Mouse (Mus musculus) kidney, embryonic 16.5 days (tissue): Measurements from ENCODE around the gene Dtx3l. TPM values are rescaled to one million over a fixed set of nuclear protein-coding genes. Genes with fewer than 3 reads are reported as not detected.

Experiments used
- ATAC-seq: fragments of 200-750 bp; cut with Nextera tagmentation; 2 replicates; pipeline ENCODE4 v1.8.0; 2017; ENCODE audit warnings: moderate TSS enrichment; ENCODE audit not compliant: low FRiP score, low TSS enrichment
- H3K27ac ChIP-seq: fragments of 300-500 bp; sonication (generic); 2 replicates; pipeline ENCODE4 v1.5.1; 2014; ENCODE audit warnings: low read length
- H3K27me3 ChIP-seq: fragments of 300-500 bp; sonication (generic); 2 replicates; pipeline ENCODE4 v1.6.1; 2014; ENCODE audit warnings: low read length, control low read depth, mixed read lengths; ENCODE audit not compliant: insufficient read depth
- H3K36me3 ChIP-seq: fragments of 300-500 bp; sonication (generic); 2 replicates; pipeline ENCODE4 v1.6.1; 2014; ENCODE audit warnings: low read length, control low read depth, mixed read lengths; ENCODE audit not compliant: insufficient read depth
- H3K4me1 ChIP-seq: fragments of 300-500 bp; sonication (generic); 2 replicates; pipeline ENCODE4 v1.6.1; 2014; ENCODE audit warnings: low read length, control low read depth, mixed read lengths; ENCODE audit not compliant: insufficient read depth
- H3K4me2 ChIP-seq: fragments of 300-500 bp; sonication (generic); replicated peaks from 2 replicates; pipeline ENCODE4 v1.6.1; 2014; ENCODE audit warnings: low read depth, low read length
- H3K4me3 ChIP-seq: fragments of 300-500 bp; sonication (generic); 2 replicates; pipeline ENCODE4 v1.5.1; 2014; ENCODE audit warnings: mild to moderate bottlenecking, low read length
- H3K9ac ChIP-seq: fragments of 300-500 bp; sonication (generic); replicated peaks from 2 replicates; pipeline ENCODE4 v1.6.1; 2014; ENCODE audit warnings: low read length
- H3K9me3 ChIP-seq: fragments of 300-500 bp; sonication (generic); 2 replicates; pipeline ENCODE4 v1.6.1; 2016; ENCODE audit warnings: low read length, control low read depth
- WGBS: fragments of 180-500 bp; shearing (Covaris S2); extraction: QIAGEN DNeasy Blood & Tissue Kit; methylation state at CpG from one replicate; pipeline ENCODE4 v1.1.7; 2014; 5-methylcytosine and 5-hydroxymethylcytosine counted together
- polyA plus RNA-seq: library from polyadenylated mRNA; unstranded; fragments of >200 nt; fragmentation: Nextera tagmentation; extraction: Ambion mirVana; gene quantifications from 2 replicates; pipeline ENCODE4 v1.2.1, GENCODE M21; 2015

Gene Dtx3l
- polyA plus RNA-seq, 1 experiment from 2014 or later, result 4.5 TPM

DNA sequence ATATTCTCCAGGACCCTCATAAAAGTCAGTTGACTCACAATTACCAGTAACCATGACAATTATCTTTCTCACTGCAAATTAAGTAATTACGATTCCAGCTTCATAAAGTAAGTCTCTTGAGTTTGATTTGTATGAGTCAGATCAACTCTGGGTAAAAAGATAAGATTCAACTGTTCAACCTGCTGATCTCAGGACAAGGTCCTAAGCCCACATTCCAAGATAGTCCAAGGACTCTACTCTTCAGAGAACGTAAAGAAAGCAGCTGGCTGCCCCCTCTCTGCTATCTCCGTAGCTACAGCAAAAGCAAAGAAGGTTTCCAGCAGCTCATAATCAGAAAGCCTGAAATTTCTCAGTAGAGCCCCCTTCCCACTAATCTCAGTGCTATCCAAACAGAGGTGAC is 27.5 kb downstream of the Dtx3l start:
- Histone ChIP-seq H3K4me3 (no peak overlapping the region), H3K4me1 (no peaks in the 10 kb centered on the region; the same call in 1 of the 2 replicates), H3K36me3 (no peaks in the 10 kb centered on the region), H3K27ac (no peak overlapping the region), H3K9ac (no peak overlapping the region), H3K27me3 (no peaks in the 10 kb centered on the region), H3K4me2 (no peak overlapping the region), H3K9me3 (peaks cover 8% of the 10 kb centered on the region)
- 69% methylated on average over 3 of the region's 3 CpGs for WGBS
- ATAC-seq, result no peak

DNA sequence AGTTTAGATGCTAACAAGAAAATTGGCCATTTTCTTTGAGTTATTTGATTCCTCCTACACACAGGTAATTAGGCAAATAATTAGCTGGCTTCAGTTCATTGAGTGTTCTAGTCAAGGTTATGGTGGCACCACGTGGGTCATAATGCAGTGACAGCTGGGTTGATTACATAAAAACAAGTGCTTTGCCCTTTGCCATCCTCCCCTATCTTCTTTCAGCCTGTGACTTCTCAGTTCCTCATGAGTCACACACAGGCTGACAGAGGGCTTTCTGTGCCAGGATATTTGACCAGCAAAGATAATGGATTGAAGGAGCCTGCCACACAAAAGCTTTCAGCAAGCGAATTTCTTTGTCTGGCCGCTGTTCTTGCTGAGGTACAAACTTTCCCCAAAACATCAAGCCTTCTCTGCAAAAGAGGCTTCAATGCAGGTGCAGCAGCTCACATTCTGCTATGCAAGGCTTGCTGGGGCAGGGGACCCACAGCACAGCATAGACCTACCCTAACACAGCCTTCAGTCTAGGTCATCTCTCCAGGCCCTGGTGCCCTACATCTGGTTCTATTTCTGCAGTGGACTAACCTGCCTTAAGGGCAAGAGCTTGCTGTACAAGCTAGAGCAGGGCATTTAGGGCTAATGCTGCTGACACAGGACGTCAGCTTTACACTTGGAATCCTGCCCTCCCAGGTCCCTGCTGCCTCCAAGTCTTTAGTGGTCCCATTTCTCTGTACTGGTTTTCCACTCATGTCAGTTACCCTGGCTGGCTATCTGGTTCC is 31.3 kb downstream of the Dtx3l start:
- Histone ChIP-seq H3K36me3 (no peaks in the 10 kb centered on the region), H3K9me3 (peaks cover 8% of the 10 kb centered on the region; the same call in 1 of the 2 replicates), H3K9ac (no peak overlapping the region), H3K4me3 (no peak overlapping the region), H3K27ac (no peak overlapping the region), H3K4me1 (no peaks in the 10 kb centered on the region; the same call in 1 of the 2 replicates), H3K27me3 (no peaks in the 10 kb centered on the region), H3K4me2 (no peak overlapping the region)
- ATAC-seq, result peak; percentile 69; the same call in 1 of the 2 replicates
- 34% methylated on average over 4 of the region's 4 CpGs for WGBS

DNA sequence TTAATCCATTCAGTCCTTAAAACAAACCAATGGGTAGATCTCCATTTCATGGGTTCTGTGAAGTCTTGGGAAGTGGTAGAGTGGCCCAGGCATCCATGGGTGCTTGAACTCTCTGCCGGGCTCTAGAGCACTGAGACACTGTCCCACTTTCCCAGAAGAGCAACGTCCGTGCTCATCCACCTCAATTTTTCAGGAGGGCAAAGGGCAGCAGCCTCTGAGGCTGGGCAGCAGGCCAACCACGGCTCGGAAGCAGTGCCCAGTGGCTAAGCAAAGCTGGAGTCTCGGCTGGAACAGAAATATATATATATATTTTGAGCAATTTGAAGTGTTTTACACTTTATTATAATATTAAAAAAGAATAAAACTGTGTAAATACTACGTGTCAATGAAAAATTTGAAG is 32.1 kb downstream of the Dtx3l start:
- 43% methylated on average over 7 of the region's 7 CpGs for WGBS
- H3K27me3 ChIP-seq, result no peaks in the 10 kb centered on the region
- no peaks in the 10 kb centered on the region for H3K36me3 ChIP-seq
- ATAC-seq, result no peak
- H3K4me2 ChIP-seq, result no peak overlapping the region
- H3K9ac ChIP-seq, result no peak overlapping the region
- H3K27ac ChIP-seq, result no peak overlapping the region
- H3K9me3 ChIP-seq, result peaks cover 10% of the 10 kb centered on the region; the same call in 1 of the 2 replicates
- H3K4me3 ChIP-seq, result no peak overlapping the region
- H3K4me1 ChIP-seq, result no peaks in the 10 kb centered on the region; the same call in 1 of the 2 replicates

DNA sequence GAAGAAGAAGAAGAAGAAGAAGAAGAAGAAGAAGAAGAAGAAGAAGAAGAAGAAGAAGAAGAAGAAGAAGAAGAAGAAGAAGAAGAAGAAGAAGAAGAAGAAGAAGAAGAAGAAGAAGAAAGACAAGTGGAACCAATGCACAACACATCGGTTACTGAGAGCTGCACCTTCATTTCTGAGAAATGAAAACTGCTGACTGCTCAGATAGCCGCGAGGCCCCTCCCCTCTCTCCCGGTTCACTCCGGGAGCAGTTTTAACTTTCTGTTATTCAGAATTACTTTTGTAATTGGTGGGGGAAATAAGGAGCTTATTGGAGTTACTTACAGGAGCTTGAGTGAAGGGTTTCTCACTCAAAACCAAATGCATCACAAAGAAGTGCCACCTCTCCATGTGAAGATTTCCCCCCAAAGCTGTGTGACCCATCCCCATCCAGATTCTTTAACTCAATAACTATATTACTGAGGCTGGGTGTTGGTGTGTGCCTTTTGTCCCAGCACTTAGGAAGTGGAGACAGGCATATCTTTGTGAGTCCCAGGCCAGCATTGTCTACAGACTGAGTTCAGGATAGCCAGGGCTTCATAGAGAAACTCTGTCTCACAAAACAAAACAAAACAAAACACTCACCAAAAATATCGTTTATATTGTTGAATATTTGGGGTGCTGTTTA is 33.0 kb downstream of the Dtx3l start:
- Histone ChIP-seq H3K4me2 (no peak overlapping the region), H3K27ac (no peak overlapping the region), H3K9me3 (peaks cover 10% of the 10 kb centered on the region; the same call in 1 of the 2 replicates), H3K36me3 (no peaks in the 10 kb centered on the region), H3K9ac (no peak overlapping the region), H3K4me3 (no peak overlapping the region), H3K4me1 (no peaks in the 10 kb centered on the region; the same call in 1 of the 2 replicates), H3K27me3 (no peaks in the 10 kb centered on the region)
- no peak for ATAC-seq
- 65% methylated on average over 6 of the region's 6 CpGs for WGBS

DNA sequence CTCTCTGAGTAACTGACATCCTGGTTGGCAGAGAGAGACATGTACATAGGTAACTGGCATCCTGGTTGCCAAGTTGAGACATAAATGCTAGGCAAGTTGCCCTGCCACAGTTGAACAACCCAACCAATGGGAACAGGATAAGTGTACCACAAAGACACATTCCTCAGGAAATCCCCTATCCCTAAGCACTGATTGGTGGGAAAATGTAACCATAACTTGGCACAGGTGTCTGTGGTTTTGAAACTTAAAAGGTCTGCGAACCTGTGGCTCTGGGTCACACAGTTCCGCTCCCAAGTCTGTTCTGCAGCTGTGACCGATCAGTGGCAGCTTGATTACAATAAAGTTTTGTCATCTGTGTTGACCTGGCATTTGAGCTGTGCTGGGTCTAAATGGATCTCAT is 33.6 kb downstream of the Dtx3l start:
- no peak overlapping the region for H3K4me2 ChIP-seq
- no peak overlapping the region for H3K9ac ChIP-seq
- no peak overlapping the region for H3K27ac ChIP-seq
- H3K9me3 ChIP-seq, result peaks cover 10% of the 10 kb centered on the region; the same call in 1 of the 2 replicates
- no peaks in the 10 kb centered on the region for H3K36me3 ChIP-seq
- no peak for ATAC-seq
- no peaks in the 10 kb centered on the region for H3K27me3 ChIP-seq
- no peaks in the 10 kb centered on the region; the same call in 1 of the 2 replicates for H3K4me1 ChIP-seq
- H3K4me3 ChIP-seq, result no peak overlapping the region
- 50% methylated on average over 3 of the region's 3 CpGs for WGBS

DNA sequence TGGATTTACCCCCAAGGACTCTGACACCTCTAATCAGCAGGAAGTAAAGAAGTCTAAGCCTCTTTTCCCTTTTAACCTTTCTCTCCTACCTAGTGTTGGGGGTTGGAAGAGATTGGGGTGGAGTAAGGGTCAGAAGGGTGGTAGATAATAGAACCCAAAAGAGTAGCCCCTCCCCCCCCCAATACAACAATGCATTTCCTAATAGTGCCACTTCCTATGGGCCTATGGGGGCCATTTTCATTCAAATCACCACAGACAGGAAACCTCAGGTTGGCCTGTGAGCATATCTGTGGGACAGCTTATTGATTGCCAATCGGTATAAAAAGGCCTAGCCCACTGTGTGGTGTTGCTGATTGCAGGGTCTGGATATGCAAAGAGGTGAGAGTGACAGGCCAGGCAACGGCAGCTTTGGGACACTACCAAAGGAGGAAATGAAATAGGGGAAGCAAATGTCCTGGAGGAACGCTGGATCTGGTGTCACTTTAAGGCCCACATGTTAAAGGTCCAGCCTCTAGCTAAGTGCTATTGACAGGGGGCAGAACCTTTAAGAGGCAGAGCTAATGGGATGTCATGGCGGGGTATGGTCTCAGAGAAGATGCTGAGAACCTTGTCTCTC is 34.7 kb downstream of the Dtx3l start:
- ATAC-seq, result no peak

DNA sequence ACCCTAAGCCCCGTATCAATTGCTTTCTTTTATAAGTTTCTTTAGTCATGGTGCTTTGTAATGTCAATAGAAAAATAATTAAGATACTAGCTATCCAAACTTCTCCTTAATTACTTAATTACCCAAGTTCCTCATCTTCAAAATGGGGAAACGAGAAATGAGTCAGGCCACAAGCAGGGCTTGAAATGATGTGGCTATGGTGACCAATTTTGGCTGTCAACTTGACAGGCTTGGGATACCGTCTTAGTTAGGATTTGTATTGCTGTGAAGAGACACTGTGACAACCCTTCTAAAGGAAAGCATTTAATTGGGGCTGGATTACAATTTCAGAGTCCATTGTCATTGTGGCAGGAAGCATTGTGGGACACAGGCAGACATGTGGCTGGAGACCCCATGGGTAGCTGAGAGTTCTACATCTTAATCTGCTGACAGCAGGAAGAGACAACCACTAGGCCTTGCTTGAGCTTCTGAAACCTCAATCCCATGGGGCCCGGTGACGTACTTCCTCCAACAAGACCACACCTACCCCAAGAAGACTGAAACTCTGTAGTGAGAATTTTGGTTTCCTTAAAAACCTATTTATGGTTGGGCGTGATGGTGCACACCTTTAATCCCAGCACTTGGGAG is 35.8 kb downstream of the Dtx3l start:
- Histone ChIP-seq H3K27ac (no peak overlapping the region), H3K9ac (no peak overlapping the region), H3K9me3 (peaks cover 4% of the 10 kb centered on the region; the same call in 1 of the 2 replicates), H3K4me2 (no peak overlapping the region), H3K4me1 (no peaks in the 10 kb centered on the region; the same call in 1 of the 2 replicates), H3K27me3 (peaks cover 2% of the 10 kb centered on the region; the same call in 1 of the 2 replicates), H3K36me3 (no peaks in the 10 kb centered on the region), H3K4me3 (no peak overlapping the region)
- ATAC-seq, result no peak
- WGBS, result 88% methylated on average over 6 of the region's 6 CpGs

More for the DNA sequence above, 34.7 kb downstream of the Dtx3l start:
- no peak overlapping the region for H3K27ac ChIP-seq
- 68% methylated on average over 4 of the region's 4 CpGs for WGBS
- H3K4me1 ChIP-seq, result no peaks in the 10 kb centered on the region; the same call in 1 of the 2 replicates
- no peaks in the 10 kb centered on the region for H3K36me3 ChIP-seq
- H3K4me3 ChIP-seq, result no peak overlapping the region
- H3K9ac ChIP-seq, result no peak overlapping the region
- 0 out of 2 replicates have a peak, but pooled peaks cover under 1% of the 10 kb centered on the region for H3K27me3 ChIP-seq
- H3K9me3 ChIP-seq, result peaks cover 4% of the 10 kb centered on the region; the same call in 1 of the 2 replicates
- H3K4me2 ChIP-seq, result no peak overlapping the region

DNA sequence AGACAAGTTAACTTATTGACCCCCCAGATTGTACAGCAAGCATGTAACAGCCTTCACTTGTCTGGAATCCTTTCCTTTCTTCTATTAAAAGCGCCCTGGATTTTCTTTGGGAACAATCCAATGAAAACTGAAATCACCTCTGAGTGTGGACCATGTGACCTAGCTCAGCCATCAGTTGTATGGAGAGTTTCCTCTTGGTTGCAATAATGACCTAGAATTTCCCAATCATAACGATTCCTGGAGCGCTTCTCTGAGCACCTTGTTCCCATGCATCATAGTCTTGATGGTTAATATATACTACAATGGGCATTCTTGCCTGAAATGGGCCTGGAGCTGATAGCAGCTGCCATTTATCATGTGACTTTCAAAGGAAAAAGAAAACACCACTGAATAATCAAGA is 38.4 kb downstream of the Dtx3l start:
- H3K4me1 ChIP-seq, result no peaks in the 10 kb centered on the region
- H3K4me3 ChIP-seq, result no peak overlapping the region
- 70% methylated on average over 3 of the region's 3 CpGs for WGBS
- peaks cover 4% of the 10 kb centered on the region; the same call in 1 of the 2 replicates for H3K9me3 ChIP-seq
- H3K27ac ChIP-seq, result no peak overlapping the region
- no peak overlapping the region for H3K9ac ChIP-seq
- H3K27me3 ChIP-seq, result peaks cover 2% of the 10 kb centered on the region; the same call in 1 of the 2 replicates
- no peak for ATAC-seq
- no peak overlapping the region for H3K4me2 ChIP-seq
- no peaks in the 10 kb centered on the region for H3K36me3 ChIP-seq

DNA sequence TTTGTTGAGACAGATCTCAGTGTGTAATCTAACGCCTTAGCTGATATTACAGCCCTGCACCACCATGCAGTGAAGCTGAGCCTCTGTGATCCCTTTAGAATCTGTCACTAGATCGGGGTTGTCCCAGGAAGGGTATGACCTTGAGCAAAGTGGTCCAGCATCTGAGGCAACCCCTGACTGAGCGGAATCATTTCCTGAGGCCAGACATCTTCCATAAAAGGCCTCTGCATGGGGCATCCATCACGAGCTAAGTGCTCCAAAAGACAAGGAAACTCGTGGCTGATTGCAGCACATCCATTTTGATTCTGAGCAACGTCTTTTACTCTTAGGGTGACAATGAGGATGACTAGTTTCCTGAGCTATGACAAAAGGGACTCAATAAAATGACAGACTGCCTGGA is 44.0 kb downstream of the Dtx3l start:
- 32% methylated on average over 6 of the region's 6 CpGs for WGBS
- ATAC-seq, result no peak

More for the DNA sequence above, 44.0 kb downstream of the Dtx3l start:
- Histone ChIP-seq H3K4me1 (no peaks in the 10 kb centered on the region), H3K4me2 (no peak overlapping the region), H3K36me3 (no peaks in the 10 kb centered on the region), H3K9me3 (no peaks in the 10 kb centered on the region; the same call in 1 of the 2 replicates), H3K27ac (no peak overlapping the region), H3K4me3 (no peak overlapping the region), H3K9ac (no peak overlapping the region), H3K27me3 (peaks cover 2% of the 10 kb centered on the region; the same call in 1 of the 2 replicates)
